Mouse (Mus musculus) embryonic facial prominence, embryonic 13.5 days (tissue): ENCODE data around the gene Noc4l. TPM values are rescaled to one million over a fixed set of nuclear protein-coding genes. Genes with fewer than 3 reads are reported as not detected.

Experiments
- ATAC-seq: fragments of 200-750 bp; cut with Nextera tagmentation; 2 replicates; pipeline ENCODE4 v1.8.0; 2017; ENCODE audit warnings: low read depth; ENCODE audit not compliant: insufficient number of reproducible peaks, insufficient read depth, low FRiP score, low TSS enrichment
- H3K27ac ChIP-seq: fragments of 300-500 bp; sonication (generic); 2 replicates; pipeline ENCODE4 v1.5.1; 2015; ENCODE audit warnings: moderate library complexity, mild to moderate bottlenecking, inconsistent platforms
- H3K27me3 ChIP-seq: fragments of 300-500 bp; sonication (generic); 2 replicates; pipeline ENCODE4 v1.6.1; 2015; ENCODE audit warnings: mild to moderate bottlenecking, inconsistent platforms
- H3K36me3 ChIP-seq: fragments of 300-500 bp; sonication (generic); 2 replicates; pipeline ENCODE4 v1.6.1; 2015; ENCODE audit warnings: mild to moderate bottlenecking, inconsistent platforms
- H3K4me1 ChIP-seq: fragments of 300-500 bp; sonication (generic); 2 replicates; pipeline ENCODE4 v1.6.1; 2015; ENCODE audit warnings: inconsistent platforms
- H3K4me2 ChIP-seq: fragments of 300-500 bp; sonication (generic); 2 replicates; pipeline ENCODE4 v1.6.1; 2015; ENCODE audit warnings: moderate library complexity, mild to moderate bottlenecking, inconsistent platforms
- H3K4me3 ChIP-seq: fragments of 300-500 bp; sonication (generic); 2 replicates; pipeline ENCODE4 v1.5.1; 2015; ENCODE audit warnings: mild to moderate bottlenecking, inconsistent platforms
- H3K9ac ChIP-seq: fragments of 300-500 bp; sonication (generic); 2 replicates; pipeline ENCODE4 v1.6.1; 2015; ENCODE audit warnings: mild to moderate bottlenecking, inconsistent platforms
- H3K9me3 ChIP-seq: fragments of 300-500 bp; sonication (generic); 2 replicates; pipeline ENCODE4 v1.6.1; 2016; ENCODE audit warnings: inconsistent platforms
- WGBS: fragments of 180-500 bp; shearing (Covaris S2); methylation state at CpG from one replicate; pipeline ENCODE4 v1.1.7; 2015; ENCODE audit warnings: mixed read lengths; 5-methylcytosine and 5-hydroxymethylcytosine counted together
- polyA plus RNA-seq: library from polyadenylated mRNA; unstranded; fragments of >200 nt; fragmentation: Nextera tagmentation; extraction: Ambion mirVana; gene quantifications from 2 replicates; pipeline ENCODE4 v1.2.1, GENCODE M21; 2015

Noc4l gene
- 44.9 and 58.3 TPM in 2 replicates for polyA plus RNA-seq

DNA sequence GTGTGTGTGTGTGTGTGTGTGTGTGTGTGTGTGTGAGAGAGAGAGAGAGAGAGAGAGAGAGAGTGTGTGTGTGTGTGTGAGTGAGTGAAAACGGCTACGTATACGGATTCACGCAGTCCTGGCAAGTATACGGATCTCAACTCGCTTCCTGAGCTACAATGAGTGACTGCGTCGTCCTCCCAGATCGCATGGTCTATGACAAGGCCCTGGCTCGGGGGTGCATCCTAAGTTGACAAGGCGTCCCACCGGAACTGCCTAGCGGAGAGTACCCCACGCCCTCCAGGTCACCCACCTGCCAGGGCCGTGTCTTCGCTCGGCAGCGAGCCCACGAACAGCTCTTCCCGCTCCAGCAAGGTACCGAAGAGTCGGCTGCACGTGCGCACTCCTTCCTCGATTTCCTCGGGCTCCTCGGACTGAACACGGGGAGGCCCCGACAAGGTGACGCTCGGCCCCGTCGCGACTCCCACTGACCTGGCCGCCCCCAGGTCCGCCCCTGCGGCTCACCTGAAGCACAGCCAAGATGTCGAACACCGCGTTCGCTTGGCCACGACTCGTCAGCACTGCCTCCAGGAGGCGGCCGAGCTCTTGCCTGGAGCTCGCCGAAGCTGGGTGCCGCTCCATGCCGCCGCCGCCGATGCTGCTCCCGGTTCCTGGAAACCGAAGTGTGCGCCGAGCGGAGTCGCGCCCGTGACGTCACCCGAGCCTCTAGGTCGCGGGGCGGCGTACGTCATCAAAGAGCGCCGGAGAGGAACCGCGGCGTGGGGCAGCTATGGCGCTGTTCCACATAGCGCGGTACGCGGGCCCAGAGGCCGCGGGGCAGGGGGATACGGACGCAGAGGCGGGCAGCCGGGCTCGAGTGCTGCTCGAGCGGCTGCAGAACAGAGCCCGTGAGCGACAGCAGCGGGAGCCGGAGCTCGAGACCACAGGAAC, at the start of gene Noc4l, which contains the start of gene Ddx51:
Gene Noc4l, minus strand, starts transcription at position 699 of the 930 bp plus-strand sequence.
Gene Ddx51, plus strand, starts transcription at position 733 of the 930 bp plus-strand sequence.
- peak; percentile 66 for ATAC-seq
- under 1% methylated on average over 91 of the region's 91 CpGs for WGBS
- Histone ChIP-seq H3K4me1 (peaks cover 17% of the 10 kb centered on the region), H3K36me3 (peaks cover 75% of the 10 kb centered on the region), H3K9ac (peak within 1 kb of the TSS; percentile 92), H3K27me3 (no peaks in the 10 kb centered on the region), H3K4me3 (peak within 1 kb of the TSS; percentile 96), H3K4me2 (peak within 1 kb of the TSS; percentile 92), H3K9me3 (no peaks in the 10 kb centered on the region), H3K27ac (no peak within 1 kb of the TSS)

DNA sequence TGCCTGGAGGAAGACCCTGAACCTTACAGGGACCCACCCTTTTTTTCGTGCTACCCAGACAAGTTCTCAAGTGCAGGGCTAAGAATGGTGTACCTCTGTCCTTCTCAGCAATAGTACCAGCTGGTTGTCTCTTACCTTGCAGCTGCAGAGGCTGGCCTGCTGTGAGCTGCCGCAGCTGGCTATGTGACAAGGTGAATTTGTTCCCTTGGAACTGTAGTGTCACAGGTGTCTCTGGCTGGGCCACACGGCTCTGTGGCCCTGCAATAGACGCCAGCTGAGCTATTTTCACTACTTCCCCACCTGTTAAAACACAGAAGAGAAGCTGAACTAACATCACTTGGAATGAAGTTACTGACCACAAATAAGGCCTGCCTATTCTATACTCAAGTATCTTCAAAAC, 45.4 kb upstream of the Noc4l start:
- 86% methylated on average over 4 of the region's 4 CpGs for WGBS
- Histone ChIP-seq H3K9ac (no peak overlapping the region), H3K27me3 (no peaks in the 10 kb centered on the region), H3K4me3 (no peak overlapping the region), H3K9me3 (no peaks in the 10 kb centered on the region), H3K4me1 (no peaks in the 10 kb centered on the region), H3K27ac (no peak overlapping the region), H3K36me3 (peaks cover 92% of the 10 kb centered on the region), H3K4me2 (no peak overlapping the region)
- no peak for ATAC-seq

DNA sequence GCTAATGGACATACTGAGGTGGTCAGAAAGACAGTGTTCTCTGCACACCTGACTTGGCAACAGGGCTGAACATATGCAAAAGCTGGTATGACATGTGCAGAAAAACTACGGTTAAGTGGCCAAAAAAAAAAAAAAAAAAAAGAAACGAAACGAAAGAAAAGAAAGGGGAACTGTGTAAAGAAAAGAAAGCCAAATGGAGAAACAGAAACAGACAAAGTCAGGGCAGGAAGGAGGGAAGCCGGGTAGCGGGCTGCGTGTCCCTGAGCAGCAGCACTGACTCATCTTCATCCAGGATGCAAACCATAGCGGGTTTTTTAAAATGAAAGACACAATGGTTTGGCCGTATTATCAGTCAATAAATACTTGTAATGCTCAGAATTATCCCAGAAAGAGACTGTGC, 28.8 kb upstream of the Noc4l start:
- Histone ChIP-seq H3K36me3 (peaks cover 91% of the 10 kb centered on the region), H3K27me3 (no peaks in the 10 kb centered on the region), H3K4me3 (no peak overlapping the region), H3K4me2 (no peak overlapping the region), H3K9me3 (no peaks in the 10 kb centered on the region), H3K4me1 (no peaks in the 10 kb centered on the region), H3K27ac (no peak overlapping the region), H3K9ac (no peak overlapping the region)
- WGBS = 94% methylated on average over 8 of the region's 8 CpGs
- no peak for ATAC-seq

DNA sequence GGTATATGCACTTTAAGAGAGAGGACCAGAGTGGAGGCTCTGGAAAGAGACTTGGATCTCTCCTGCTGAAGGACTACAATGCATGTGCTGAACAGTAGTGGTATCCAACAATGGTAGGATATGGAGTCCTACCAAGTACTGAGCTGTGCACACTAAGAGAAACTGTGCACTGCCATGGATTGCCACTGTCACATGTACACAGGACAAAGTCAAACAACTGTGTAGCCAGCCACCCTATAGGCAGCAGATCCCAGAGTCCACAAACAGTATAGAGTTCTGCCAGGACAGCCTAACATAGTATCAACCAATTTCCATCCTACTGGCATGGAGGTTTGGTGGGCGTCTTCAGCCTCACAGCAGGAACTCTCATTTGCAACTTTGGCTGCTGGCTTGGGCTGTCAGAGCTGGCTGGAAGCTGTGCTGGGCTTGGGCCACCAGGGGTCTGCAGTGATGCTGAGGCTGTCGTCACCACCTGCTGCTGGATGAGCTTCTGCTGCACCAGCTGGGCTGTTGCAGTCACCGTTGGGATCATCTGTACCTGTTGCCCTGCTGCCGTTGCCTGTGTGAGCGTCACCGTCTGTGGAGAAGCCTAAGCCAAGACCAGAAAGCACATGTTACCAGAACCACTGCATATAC, 12.4 kb upstream of the Noc4l start:
- Histone ChIP-seq H3K4me2 (no peak overlapping the region), H3K9ac (no peak overlapping the region), H3K4me1 (no peaks in the 10 kb centered on the region), H3K9me3 (no peaks in the 10 kb centered on the region), H3K36me3 (peaks cover 95% of the 10 kb centered on the region), H3K4me3 (no peak overlapping the region), H3K27ac (no peak overlapping the region), H3K27me3 (no peaks in the 10 kb centered on the region)
- no peak for ATAC-seq
- 78% methylated on average over 6 of the region's 6 CpGs for WGBS

DNA sequence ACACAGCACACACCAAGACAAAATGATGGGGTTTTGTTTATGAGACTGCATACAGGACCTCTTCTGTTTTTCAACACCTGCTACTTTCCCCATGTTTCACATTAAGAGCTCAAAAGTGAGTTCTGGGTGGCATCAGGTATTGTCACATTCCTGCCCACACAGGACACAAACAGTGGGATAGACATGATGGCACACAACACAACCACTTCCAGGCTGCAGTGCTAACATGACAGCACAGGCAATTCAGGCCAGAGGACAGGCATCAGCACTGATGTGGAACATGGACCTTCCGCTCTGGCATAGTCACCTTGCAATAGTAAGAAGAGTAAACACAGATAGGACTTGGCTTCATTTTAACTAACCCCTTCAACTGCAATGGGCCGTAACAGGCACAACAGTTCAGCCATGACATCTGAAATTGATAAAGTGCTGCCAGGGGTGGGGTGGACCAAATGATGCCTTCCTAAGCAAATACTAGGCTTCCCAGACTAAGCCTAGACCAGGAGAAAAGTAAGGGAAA, 11.6 kb upstream of the Noc4l start:
- Histone ChIP-seq H3K27ac (no peak overlapping the region), H3K9ac (no peak overlapping the region), H3K4me3 (no peak overlapping the region), H3K4me1 (no peaks in the 10 kb centered on the region), H3K9me3 (no peaks in the 10 kb centered on the region), H3K27me3 (no peaks in the 10 kb centered on the region), H3K36me3 (peaks cover 93% of the 10 kb centered on the region), H3K4me2 (no peak overlapping the region)
- ATAC-seq = no peak
- WGBS = 82% methylated on average over 2 of the region's 2 CpGs

DNA sequence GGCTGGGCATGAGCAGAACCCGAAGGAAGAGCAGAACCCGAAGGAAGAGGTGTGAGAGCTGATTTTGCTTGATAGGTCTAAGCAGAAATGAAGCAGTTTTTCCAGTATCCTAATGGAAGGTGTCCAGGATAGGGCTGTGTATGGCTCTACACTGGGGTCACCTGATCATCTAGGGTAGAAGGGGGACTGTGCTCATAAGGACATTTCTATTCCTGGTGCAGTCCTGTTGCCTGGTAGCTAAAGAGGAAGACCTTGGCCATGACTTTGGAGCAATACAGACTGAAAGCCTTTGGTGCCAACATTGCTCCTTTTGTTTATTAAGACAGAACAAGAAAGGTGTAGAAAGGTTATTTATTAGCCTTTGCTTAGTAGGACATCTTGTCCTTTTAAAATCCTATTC, 10.8 kb upstream of the Noc4l start:
- peaks cover 94% of the 10 kb centered on the region for H3K36me3 ChIP-seq
- ATAC-seq = no peak

DNA sequence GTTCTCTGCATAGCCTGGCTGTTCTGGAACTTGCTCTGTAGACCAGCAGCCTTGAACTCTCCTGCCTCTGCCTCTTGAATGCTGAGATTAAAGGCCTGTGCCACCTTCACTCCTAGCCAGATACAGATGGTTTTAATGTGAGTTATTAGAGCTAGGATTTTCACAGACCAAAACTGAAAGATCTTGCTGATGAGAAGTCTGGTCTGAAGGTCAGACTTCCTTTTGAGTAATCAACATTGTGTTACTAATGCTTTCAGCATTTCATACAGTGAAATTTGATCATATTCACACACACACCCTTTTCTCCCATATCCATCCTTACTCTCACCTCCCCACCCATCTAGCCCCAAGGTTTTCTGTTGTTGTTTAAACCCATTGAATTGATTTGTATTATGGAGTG, 6.5 kb upstream of the Noc4l start:
- no peaks in the 10 kb centered on the region for H3K4me1 ChIP-seq
- H3K27me3 ChIP-seq = no peaks in the 10 kb centered on the region
- H3K4me2 ChIP-seq = no peak overlapping the region
- no peak overlapping the region for H3K27ac ChIP-seq
- no peak overlapping the region for H3K4me3 ChIP-seq
- no peak overlapping the region for H3K9ac ChIP-seq
- peaks cover 93% of the 10 kb centered on the region for H3K36me3 ChIP-seq
- H3K9me3 ChIP-seq = no peaks in the 10 kb centered on the region
- ATAC-seq = no peak

More for the DNA sequence above, 10.8 kb upstream of the Noc4l start:
- no peaks in the 10 kb centered on the region for H3K4me1 ChIP-seq
- no peaks in the 10 kb centered on the region for H3K27me3 ChIP-seq
- no peak overlapping the region for H3K4me3 ChIP-seq
- H3K27ac ChIP-seq = no peak overlapping the region
- H3K9ac ChIP-seq = no peak overlapping the region
- 89% methylated on average over 2 of the region's 2 CpGs for WGBS
- H3K9me3 ChIP-seq = no peaks in the 10 kb centered on the region
- H3K4me2 ChIP-seq = no peak overlapping the region

DNA sequence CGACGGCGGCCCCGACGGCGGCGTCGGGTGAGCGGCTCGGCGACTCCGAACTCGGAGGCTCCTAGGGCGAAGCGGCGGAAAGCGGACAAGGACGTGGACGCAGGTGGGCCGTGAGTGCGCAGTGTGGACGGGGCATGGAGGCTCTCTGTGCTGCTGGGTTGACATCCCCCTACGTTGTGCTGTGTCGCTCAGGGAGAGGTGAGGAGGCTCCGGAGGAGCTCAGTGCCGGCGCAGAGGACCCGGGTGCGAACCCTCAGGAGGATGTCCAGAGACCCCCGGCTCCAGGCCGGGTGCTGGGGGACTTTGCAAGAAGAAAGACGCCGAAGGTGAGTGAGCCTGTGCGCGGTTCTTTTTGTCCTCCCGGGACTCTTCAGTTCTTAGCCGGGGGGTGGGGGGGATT, 469 bp upstream of the Noc4l start:
- H3K4me2 ChIP-seq = peak overlapping the region; percentile 92
- H3K9ac ChIP-seq = peak overlapping the region; percentile 92
- H3K27me3 ChIP-seq = no peaks in the 10 kb centered on the region
- H3K9me3 ChIP-seq = no peaks in the 10 kb centered on the region
- 2% methylated on average over 37 of the region's 37 CpGs for WGBS
- peaks cover 75% of the 10 kb centered on the region for H3K36me3 ChIP-seq
- ATAC-seq = no peak
- peak overlapping the region; percentile 96 for H3K4me3 ChIP-seq
- peaks cover 17% of the 10 kb centered on the region for H3K4me1 ChIP-seq
- no peak overlapping the region for H3K27ac ChIP-seq

DNA sequence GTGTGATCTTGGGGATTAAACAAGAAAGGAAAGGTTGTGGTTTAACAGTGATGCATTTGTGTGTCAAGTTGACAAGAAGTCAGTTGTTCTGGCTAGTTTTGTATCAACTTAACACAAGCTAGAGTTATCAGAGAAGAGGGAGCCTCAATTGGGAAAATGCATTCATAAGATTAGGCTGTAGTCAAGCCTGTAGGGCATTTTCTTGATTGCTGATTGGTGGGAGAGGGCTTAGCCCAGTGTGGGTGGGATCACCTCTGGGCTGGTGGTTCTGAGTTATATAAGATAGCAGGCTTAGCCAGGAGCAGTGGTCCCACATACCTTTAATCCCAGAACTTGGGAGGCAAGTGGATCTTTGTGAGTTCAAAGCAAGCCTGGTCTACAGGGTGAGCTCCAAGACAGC, 6.8 kb downstream of the Noc4l start:
- Histone ChIP-seq H3K27me3 (no peaks in the 10 kb centered on the region), H3K9me3 (no peaks in the 10 kb centered on the region), H3K4me2 (no peak overlapping the region), H3K9ac (no peak overlapping the region), H3K4me3 (no peak overlapping the region), H3K36me3 (peaks cover 64% of the 10 kb centered on the region), H3K4me1 (no peaks in the 10 kb centered on the region), H3K27ac (no peak overlapping the region)
- no peak for ATAC-seq

DNA sequence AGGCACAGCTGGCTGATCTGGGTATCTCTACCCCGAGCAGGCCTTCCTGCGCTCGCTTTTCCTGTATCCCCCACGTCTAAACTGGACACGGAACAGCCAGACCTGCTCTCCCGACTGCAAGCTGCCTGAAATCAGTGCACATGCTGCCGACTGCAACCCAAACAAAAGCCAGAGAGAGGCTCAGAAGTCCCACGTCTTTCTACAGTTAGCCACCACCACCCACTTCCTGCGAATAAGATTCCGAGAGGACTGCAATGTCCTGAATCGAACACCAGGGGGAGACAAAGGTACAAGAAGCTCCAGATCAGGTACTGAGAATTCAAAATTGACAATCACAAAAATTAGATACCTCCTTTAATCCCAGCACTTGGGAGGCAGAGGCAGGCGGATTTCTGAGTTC, 13.8 kb downstream of the Noc4l start:
- ATAC-seq = no peak
- Histone ChIP-seq H3K36me3 (no peaks in the 10 kb centered on the region), H3K4me1 (0 out of 2 replicates have a peak, but pooled peaks cover 4% of the 10 kb centered on the region), H3K4me2 (peak overlapping the region; percentile 51), H3K4me3 (peak overlapping the region; percentile 20; the same call in 1 of the 2 replicates), H3K9me3 (no peaks in the 10 kb centered on the region), H3K27ac (no peak overlapping the region), H3K27me3 (no peaks in the 10 kb centered on the region), H3K9ac (0 out of 2 replicates have a peak overlapping the region, but pooled peaks have one; percentile 60)
- 24% methylated on average over 12 of the region's 12 CpGs for WGBS

DNA sequence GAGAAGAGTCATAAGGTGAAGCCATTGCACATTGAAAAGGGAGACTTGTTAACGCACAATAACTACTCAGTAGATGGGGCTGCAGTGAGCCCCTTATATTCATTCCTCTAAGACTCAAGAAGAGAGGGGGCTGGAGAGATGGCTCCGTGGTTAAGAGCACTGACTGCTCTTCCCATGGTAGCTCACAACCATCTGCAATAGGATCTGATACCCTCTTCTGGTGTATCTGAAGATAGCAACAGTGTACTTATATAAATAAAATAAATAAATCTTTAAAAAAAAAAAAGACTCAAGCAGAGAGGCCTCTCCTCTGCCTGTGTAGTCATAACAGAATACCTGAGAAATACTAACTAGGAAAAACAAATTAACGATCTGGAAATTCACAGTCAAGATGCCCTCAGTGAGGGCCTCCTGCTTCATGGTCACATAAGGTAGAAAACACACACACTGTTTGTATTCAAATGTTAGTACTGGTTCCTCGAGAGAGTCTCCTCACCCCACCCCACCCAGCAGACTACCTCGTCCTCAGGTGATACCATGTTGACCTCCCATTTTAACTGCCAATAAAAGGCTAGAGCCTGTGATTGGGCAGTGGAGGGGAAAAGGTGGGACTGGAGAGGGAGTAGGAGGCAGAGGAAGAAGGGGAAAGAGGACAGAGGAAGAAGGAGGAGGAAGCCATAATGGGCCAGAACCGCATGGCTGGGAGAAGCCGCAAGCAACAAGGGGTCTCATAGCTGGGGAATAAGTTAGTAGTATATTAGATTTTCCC, 14.7 kb downstream of the Noc4l start:
- Histone ChIP-seq H3K9me3 (no peaks in the 10 kb centered on the region), H3K4me1 (0 out of 2 replicates have a peak, but pooled peaks cover 4% of the 10 kb centered on the region)
- 83% methylated on average over 7 of the region's 7 CpGs for WGBS

More for the DNA sequence above, 14.7 kb downstream of the Noc4l start:
- Histone ChIP-seq H3K27me3 (no peaks in the 10 kb centered on the region), H3K36me3 (no peaks in the 10 kb centered on the region), H3K27ac (no peak overlapping the region), H3K9ac (no peak overlapping the region), H3K4me2 (no peak overlapping the region), H3K4me3 (no peak overlapping the region)
- ATAC-seq = no peak
